Mouse (Mus musculus) liver (tissue): ENCODE results near the gene Cfap61.

Experiments
- DNase-seq: peaks from one replicate; pipeline ENCODE4 v3.0.0-alpha.2; 2020; ENCODE audit warnings: mixed read lengths

Gene Cfap61

GRCm38 (mm10) chr2:146168017-146168803, 233.6 kb downstream of the Cfap61 start:
- no peak for DNase-seq

GRCm38 (mm10) chr2:146169492-146169891, 234.9 kb downstream of the Cfap61 start:
- no peak for DNase-seq

- DNase-seq = no peak
Observed at GRCm38 (mm10) chr2:146172106-146172505, 237.5 kb downstream of the Cfap61 start.

GRCm38 (mm10) chr2:146174173-146174572, 239.6 kb downstream of the Cfap61 start:
- no peak for DNase-seq

- DNase-seq = no peak
Observed at GRCm38 (mm10) chr2:146178718-146179117, 244.1 kb downstream of the Cfap61 start.

- DNase-seq = no peak
Observed at GRCm38 (mm10) chr2:146183830-146184793, 249.5 kb downstream of the Cfap61 start.

- no peak for DNase-seq
Observed at GRCm38 (mm10) chr2:146196126-146196525, 261.5 kb downstream of the Cfap61 start.

GRCm38 (mm10) chr2:146197947-146198346, 263.4 kb downstream of the Cfap61 start:
- no peak for DNase-seq

GRCm38 (mm10) chr2:146210968-146211367, 276.4 kb downstream of the Cfap61 start:
- DNase-seq = no peak

GRCm38 (mm10) chr2:146214715-146215114, 280.1 kb downstream of the Cfap61 start:
- DNase-seq = no peak

GRCm38 (mm10) chr2:146216111-146217064, 281.8 kb downstream of the Cfap61 start:
- DNase-seq = no peak

GRCm38 (mm10) chr2:146217227-146217980, 282.8 kb downstream of the Cfap61 start:
- no peak for DNase-seq

- DNase-seq = no peak
Observed at GRCm38 (mm10) chr2:146218161-146218691, 283.6 kb downstream of the Cfap61 start.

- no peak for DNase-seq
Observed at GRCm38 (mm10) chr2:146218881-146219535, 284.4 kb downstream of the Cfap61 start.

GRCm38 (mm10) chr2:146219791-146220190, 285.2 kb downstream of the Cfap61 start:
- DNase-seq = no peak

GRCm38 (mm10) chr2:146220591-146221075, 286.0 kb downstream of the Cfap61 start:
- DNase-seq = no peak

- DNase-seq = peak; percentile 31
Observed at GRCm38 (mm10) chr2:146221076-146221928, 286.7 kb downstream of the Cfap61 start, which contains the start of gene Insm1. Gene Insm1, plus strand, starts transcription at chr2:146221921.

- no peak for DNase-seq
Observed at GRCm38 (mm10) chr2:146221929-146222278, 287.3 kb downstream of the Cfap61 start.
